Mouse (Mus musculus) erythroblast, embryonic 14.5 days (primary cell): ENCODE measurements around the gene Lyg1.

Experiments
- GATA1 ChIP-seq: IDR thresholded peaks from 2 replicates; pipeline ENCODE4 v1.6.1; 2012; ENCODE audit warnings: low read length, inconsistent platforms, mixed read lengths
- TAL1 ChIP-seq: IDR thresholded peaks from 3 replicates; pipeline ENCODE4 v1.6.1; 2012; ENCODE audit warnings: low read length, inconsistent platforms, mixed read lengths

GRCm38 (mm10) chr1:37899816-37900215 is 57.7 kb downstream of the Lyg1 start:
- no peak for TF ChIP-seq TAL1
- no peak for TF ChIP-seq GATA1
